In genomic region chr4:97608728-97609127, GRCm38 (mm10) we compare ENCODE assay signal across 19 mouse cellular contexts.
DNase-seq lines count a peak whose midpoint lies in the region; ATAC-seq lines count a peak whose summit lies in the region.
"Had no signal": no experiment of that assay in that cellular context is flagged by ENCODE, and none has a peak within 500 bp of the region (broad histone marks: within the 10 kb centered on the region; RNA-seq: fewer than 3 reads in every experiment).

No protein-coding gene starts in this region.

- H3K36me3 ChIP-seq in midbrain, embryonic 13.5 days: no peaks in the 10 kb centered on the region
- no peaks in the 10 kb centered on the region for H3K36me3 ChIP-seq in midbrain, embryonic 11.5 days (ENCODE audit: control insufficient read depth, insufficient read depth, low read length)
- no peaks in the 10 kb centered on the region for H3K36me3 ChIP-seq in forebrain, embryonic 14.5 days (ENCODE audit: control insufficient read depth, insufficient read depth, low read length)
- no peaks in the 10 kb centered on the region for H3K36me3 ChIP-seq in hindbrain, embryonic 14.5 days (replicated peaks; ENCODE audit: control insufficient read depth, insufficient read depth)
- H3K36me3 ChIP-seq: heart, embryonic 10.5 days; limb, embryonic 15.5 days had no signal

- no peak overlapping the region for H3K4me2 ChIP-seq in midbrain, embryonic 13.5 days (replicated peaks)
- no peak overlapping the region for H3K4me2 ChIP-seq in midbrain, embryonic 11.5 days
- H3K4me2 ChIP-seq in forebrain, embryonic 14.5 days (ENCODE audit: low read length): peak overlapping the region; percentile 35; the same call in 1 of the 2 replicates
- no peak overlapping the region for H3K4me2 ChIP-seq in hindbrain, embryonic 14.5 days (replicated peaks)
- H3K4me2 ChIP-seq: limb, embryonic 15.5 days had no signal

- no peak overlapping the region for H3K4me3 ChIP-seq in midbrain, embryonic 13.5 days (replicated peaks)
- no peak overlapping the region for H3K4me3 ChIP-seq in midbrain, embryonic 11.5 days (ENCODE audit: low read depth, low read length)
- no peak overlapping the region for H3K4me3 ChIP-seq in forebrain, embryonic 14.5 days (ENCODE audit: low read depth, low read length)
- no peak overlapping the region for H3K4me3 ChIP-seq in hindbrain, embryonic 14.5 days (replicated peaks; ENCODE audit: low read length)
- H3K4me3 ChIP-seq: heart, embryonic 10.5 days; limb, embryonic 15.5 days; megakaryocyte, embryonic 14.5 days had no signal

- H3K27ac ChIP-seq in midbrain, embryonic 13.5 days: peak overlapping the region; percentile 47; the same call in 1 of the 2 replicates
- no peak overlapping the region for H3K27ac ChIP-seq in midbrain, embryonic 11.5 days (ENCODE audit: low read depth, low read length)
- H3K27ac ChIP-seq in forebrain, embryonic 14.5 days (ENCODE audit: low read depth, low read length): peak overlapping the region; percentile 94
- peak overlapping the region; percentile 53; the same call in 1 of the 2 replicates for H3K27ac ChIP-seq in hindbrain, embryonic 14.5 days
- H3K27ac ChIP-seq: heart, embryonic 10.5 days; limb, embryonic 15.5 days had no signal

- 57% methylated on average over 8 of the region's 8 CpGs for WGBS in midbrain, embryonic 13.5 days
- 56% methylated on average over 8 of the region's 8 CpGs for WGBS in midbrain, embryonic 11.5 days
- 20% methylated on average over 8 of the region's 8 CpGs for WGBS in forebrain, embryonic 14.5 days
- WGBS in hindbrain, embryonic 14.5 days: 44% methylated on average over 8 of the region's 8 CpGs

- no peaks in the 10 kb centered on the region for H3K9me3 ChIP-seq in midbrain, embryonic 13.5 days
- H3K9me3 ChIP-seq in midbrain, embryonic 11.5 days (ENCODE audit: control insufficient read depth, low read length): no peaks in the 10 kb centered on the region
- H3K9me3 ChIP-seq in forebrain, embryonic 14.5 days (replicated peaks; ENCODE audit: control insufficient read depth, low read length): no peaks in the 10 kb centered on the region
- no peaks in the 10 kb centered on the region for H3K9me3 ChIP-seq in hindbrain, embryonic 14.5 days (ENCODE audit: control insufficient read depth, low read length)
- H3K9me3 ChIP-seq: heart, embryonic 10.5 days; limb, embryonic 15.5 days; megakaryocyte, embryonic 14.5 days had no signal

- no peak overlapping the region for H3K9ac ChIP-seq in midbrain, embryonic 13.5 days (replicated peaks)
- H3K9ac ChIP-seq in midbrain, embryonic 11.5 days (ENCODE audit: low read length): no peak overlapping the region
- peak overlapping the region; percentile 36 for H3K9ac ChIP-seq in forebrain, embryonic 14.5 days (ENCODE audit: low read length)
- no peak overlapping the region for H3K9ac ChIP-seq in hindbrain, embryonic 14.5 days
- H3K9ac ChIP-seq: limb, embryonic 15.5 days had no signal

- no peaks in the 10 kb centered on the region for H3K27me3 ChIP-seq in midbrain, embryonic 13.5 days
- H3K27me3 ChIP-seq in midbrain, embryonic 11.5 days (ENCODE audit: control insufficient read depth, insufficient read depth, low read length): no peaks in the 10 kb centered on the region
- H3K27me3 ChIP-seq in forebrain, embryonic 14.5 days (replicated peaks; ENCODE audit: control insufficient read depth, insufficient read depth, low read length): no peaks in the 10 kb centered on the region
- no peaks in the 10 kb centered on the region for H3K27me3 ChIP-seq in hindbrain, embryonic 14.5 days (ENCODE audit: control insufficient read depth, insufficient read depth, low read length)
- H3K27me3 ChIP-seq: limb, embryonic 15.5 days; Patski had no signal

- peak; percentile 65 for ATAC-seq in midbrain, embryonic 13.5 days
- ATAC-seq in midbrain, embryonic 11.5 days (ENCODE audit: low FRiP score): no peak
- no peak for ATAC-seq in forebrain, embryonic 14.5 days
- peak; percentile 32; the same call in 1 of the 2 replicates for ATAC-seq in hindbrain, embryonic 14.5 days (ENCODE audit: low FRiP score)
- ATAC-seq: activated CD4-positive, CD25-positive, alpha-beta regulatory T cell, adult 4 months; Patski had no signal

- peaks cover 25% of the 10 kb centered on the region for H3K4me1 ChIP-seq in midbrain, embryonic 13.5 days (replicated peaks)
- H3K4me1 ChIP-seq in midbrain, embryonic 11.5 days (ENCODE audit: control insufficient read depth, insufficient read depth, low read length): no peaks in the 10 kb centered on the region; the same call in 1 of the 2 replicates
- peaks cover 45% of the 10 kb centered on the region for H3K4me1 ChIP-seq in forebrain, embryonic 14.5 days (ENCODE audit: control insufficient read depth, insufficient read depth, low read length)
- H3K4me1 ChIP-seq in hindbrain, embryonic 14.5 days (replicated peaks; ENCODE audit: control insufficient read depth, insufficient read depth, low read length): peaks cover 10% of the 10 kb centered on the region

- no peak for DNase-seq in midbrain, embryonic 11.5 days (ENCODE audit: low spot score, missing footprints)
- DNase-seq in forebrain, embryonic 14.5 days (ENCODE audit: low spot score): peak; percentile 52
- no peak for DNase-seq in hindbrain, embryonic 14.5 days (ENCODE audit: low spot score)
- DNase-seq in gastrocnemius, postnatal 4 days (ENCODE audit: low spot score in 2 of 2): no peak
- DNase-seq in frontal cortex, postnatal 36 days (ENCODE audit: low spot score in 2 of 2): no peak
- DNase-seq in spleen, adult 12 weeks (ENCODE audit: low spot score): no peak
- DNase-seq: adrenal gland, postnatal 25 days; cerebellum, adult 9-11 months; gastrocnemius, postnatal 14 days; heart, postnatal 10 days; lung, postnatal 10 days; right cerebral cortex, postnatal 25 days; thymus, postnatal 4 days had no signal

Comparison
In these comparisons a context has a peak if more than half of its experiments do, and no peak if none do; other contexts are left out.
1. ATAC-seq: peak in midbrain, embryonic 13.5 days (single experiment) and hindbrain, embryonic 14.5 days (single experiment); none in midbrain, embryonic 11.5 days (single experiment) and forebrain, embryonic 14.5 days (single experiment).